In genomic region chr1:125581134-125581533, GRCm38 (mm10) we compare ENCODE assay signal across 17 mouse cellular contexts.
"Had no signal": no experiment of that assay in that cellular context is flagged by ENCODE, and none has a peak within 500 bp of the region (broad histone marks: within the 10 kb centered on the region; RNA-seq: fewer than 3 reads in every experiment).

No protein-coding gene starts in this region.

- H3K4me1 ChIP-seq: midbrain, embryonic 10.5 days; midbrain, embryonic 12.5 days; neural tube, embryonic 13.5 days; neural tube, embryonic 15.5 days had no signal

- H3K4me3 ChIP-seq: midbrain, embryonic 10.5 days; midbrain, embryonic 12.5 days; myocyte; neural tube, embryonic 13.5 days; neural tube, embryonic 15.5 days had no signal

- H3K4me2 ChIP-seq: lung, embryonic 14.5 days; midbrain, embryonic 12.5 days; neural tube, embryonic 13.5 days; neural tube, embryonic 15.5 days had no signal

- H3K27me3 ChIP-seq: midbrain, embryonic 12.5 days; neural tube, embryonic 13.5 days; neural tube, embryonic 15.5 days had no signal

- H3K9me3 ChIP-seq: midbrain, embryonic 10.5 days; midbrain, embryonic 12.5 days; neural tube, embryonic 13.5 days; neural tube, embryonic 15.5 days had no signal

- DNase-seq: lung, embryonic 14.5 days; lung, postnatal 4 days; midbrain, embryonic 14.5 days; retina, postnatal 1 day; right cerebral cortex, adult 18-20 months; right cerebral cortex, postnatal 25 days; right cerebral cortex, postnatal 4 days; spleen, adult 18-20 months; thymus, adult 18-20 months; thymus, postnatal 14 days; thymus, postnatal 36 days had no signal

- H3K9ac ChIP-seq: lung, embryonic 14.5 days; midbrain, embryonic 12.5 days; neural tube, embryonic 13.5 days; neural tube, embryonic 15.5 days had no signal

- H3K27ac ChIP-seq: midbrain, embryonic 10.5 days; midbrain, embryonic 12.5 days; neural tube, embryonic 13.5 days; neural tube, embryonic 15.5 days had no signal

- ATAC-seq: midbrain, embryonic 16.5 days had no signal
